Mouse (Mus musculus): ENCODE measurements around the gene Shc1.

The Shc1 gene

DNA sequence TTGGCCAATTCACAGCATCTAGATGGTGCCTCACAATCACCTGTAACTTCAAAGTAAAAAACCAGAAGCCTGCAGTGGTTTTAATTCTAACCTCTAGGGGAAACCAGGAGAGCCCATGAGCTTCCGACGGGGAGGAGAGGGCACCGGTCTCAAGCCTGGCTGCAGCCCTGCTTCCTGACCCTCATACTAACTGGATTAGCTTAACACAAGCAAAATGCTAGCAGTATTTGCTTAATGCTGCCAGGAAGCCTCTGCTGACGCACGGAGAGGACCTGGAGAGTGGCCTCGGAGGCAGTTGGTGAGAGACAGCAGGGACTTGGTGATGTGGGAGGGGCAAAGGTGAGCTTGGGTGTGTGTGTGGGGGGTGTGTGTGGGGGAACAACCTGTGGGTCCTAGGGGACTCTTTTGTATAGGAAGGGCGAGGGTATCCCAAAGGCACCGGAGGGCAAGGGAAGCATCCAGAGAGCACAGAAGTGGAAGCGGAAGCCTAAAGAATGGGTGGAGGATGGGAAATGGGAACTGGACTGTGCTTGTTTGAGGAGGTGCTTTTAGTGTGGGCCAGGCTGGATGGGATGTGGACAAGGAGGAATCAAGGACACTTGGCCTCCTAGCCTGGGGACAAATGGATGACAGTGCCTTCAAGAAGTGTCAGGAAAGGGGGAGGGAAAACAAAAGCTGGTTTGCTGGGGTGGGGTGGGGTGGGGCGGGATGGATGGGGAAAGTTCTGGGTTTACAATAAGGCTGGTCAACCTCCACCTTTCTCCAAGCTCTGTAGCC lies 36.3 kb downstream of the Shc1 start, which contains the start of gene Pmvk:
Gene Pmvk, plus strand, starts transcription at position 141 of the 777 bp plus-strand sequence.
- no peak for DNase-seq

- no peak for DNase-seq
Observed at GRCm38 (mm10) chr3:89455786-89456285, 37.6 kb downstream of the Shc1 start.

DNA sequence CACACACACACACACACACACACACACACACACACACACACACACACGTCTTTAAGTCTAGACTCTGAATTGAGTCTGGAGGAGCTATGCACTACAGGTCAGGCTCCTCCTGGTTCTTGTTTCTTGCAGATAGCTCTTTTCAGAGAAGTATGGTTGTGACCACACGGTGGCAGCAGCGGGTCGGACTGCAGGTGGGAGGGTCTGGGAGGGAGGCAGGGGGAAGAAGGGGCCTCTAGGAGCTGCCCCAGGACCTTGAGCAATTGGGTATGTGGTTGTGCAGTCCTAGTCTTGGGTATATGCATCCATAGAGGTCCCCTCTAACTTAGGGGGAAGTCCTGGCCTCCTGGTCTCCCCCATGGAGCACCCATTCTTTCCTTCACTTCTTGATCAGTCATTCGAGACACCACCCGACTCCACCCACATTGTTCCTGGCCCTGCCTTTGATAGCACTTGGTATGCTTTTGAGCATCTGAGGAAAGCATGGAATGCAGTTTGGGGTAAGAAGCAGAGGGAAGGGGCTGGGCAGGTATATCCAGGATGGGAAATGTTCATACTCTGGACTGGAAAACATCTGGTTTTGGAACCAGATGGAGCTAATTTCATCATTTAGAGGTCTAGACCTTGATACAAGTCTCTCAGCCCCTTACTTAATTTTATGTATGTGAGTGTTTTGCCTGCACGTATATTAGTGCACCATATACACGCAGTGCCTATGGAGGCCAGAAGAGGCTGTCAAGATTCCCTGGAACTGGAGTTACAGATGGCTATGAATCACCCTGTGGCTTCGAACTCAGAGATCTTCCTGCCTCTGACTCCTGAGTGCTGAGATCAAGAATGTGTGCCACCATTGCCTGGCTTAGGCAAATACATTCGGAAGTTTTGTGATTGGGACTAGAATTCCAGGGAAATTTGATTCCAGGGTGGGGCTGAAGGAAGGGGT lies 38.8 kb downstream of the Shc1 start:
- DNase-seq: peak; percentile 48

GRCm38 (mm10) chr3:89458372-89458964 lies 40.2 kb downstream of the Shc1 start:
- DNase-seq: no peak

GRCm38 (mm10) chr3:89458965-89459807 lies 40.9 kb downstream of the Shc1 start:
- DNase-seq: peak; percentile 89

GRCm38 (mm10) chr3:89468268-89468667 lies 50.0 kb downstream of the Shc1 start:
- DNase-seq: no peak

DNA sequence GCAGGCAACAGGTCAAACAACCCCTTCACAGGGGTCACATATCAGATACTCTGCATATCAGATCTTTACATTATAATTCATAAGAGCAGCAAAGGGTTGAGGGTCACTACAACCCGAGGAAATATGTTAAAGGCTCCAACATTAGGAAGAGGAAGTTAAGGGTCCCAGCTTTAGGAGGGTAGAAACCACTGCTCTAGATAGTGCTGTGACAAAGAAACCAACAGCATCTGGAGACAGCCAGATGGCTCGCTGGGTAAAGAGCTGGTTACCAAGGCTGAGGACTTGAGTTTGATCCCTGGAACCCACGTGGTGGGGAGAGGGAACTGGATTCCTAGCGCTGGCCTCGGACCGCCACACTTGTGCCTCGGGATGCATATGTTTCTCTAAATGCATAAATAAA lies 54.0 kb downstream of the Shc1 start:
- no peak for DNase-seq

DNA sequence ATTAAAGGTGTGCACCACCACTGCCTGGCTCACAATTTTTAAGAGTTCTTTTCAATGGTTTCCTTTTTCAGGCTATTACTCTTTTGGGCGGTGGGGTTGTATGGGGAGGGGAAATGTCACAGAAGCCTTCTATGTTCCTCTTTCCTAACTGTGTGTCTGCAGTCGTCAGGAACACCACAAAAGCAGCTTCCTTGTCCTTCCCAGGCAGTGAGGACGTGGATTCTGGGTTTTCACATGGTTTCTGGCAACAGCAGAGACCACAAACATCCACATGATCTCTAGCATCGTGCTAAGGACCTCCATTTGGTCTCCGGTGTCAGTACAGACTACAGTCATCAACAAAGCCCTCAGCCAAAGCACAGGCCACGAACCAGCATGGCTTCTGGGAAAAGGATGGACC lies 55.6 kb downstream of the Shc1 start:
- no peak for DNase-seq

GRCm38 (mm10) chr3:89479055-89479454 lies 60.8 kb downstream of the Shc1 start:
- DNase-seq: no peak

All from kidney, adult 11 months (tissue).